Mouse (Mus musculus): ENCODE data around the gene Rbbp5.

GRCm38 (mm10) chr1:132483234-132483633 is 6.1 kb downstream of the Rbbp5 start:
- TF ChIP-seq CTCF (IDR thresholded peaks at IDR 0.05; ENCODE audit: extremely low read depth, insufficient read depth, low read length), result no peak
- no peak for TF ChIP-seq POLR2A (IDR thresholded peaks at IDR 0.05; ENCODE audit: extremely low read depth, insufficient read depth, low read length)
